Mouse (Mus musculus) limb, embryonic 10.5 days (tissue): ENCODE measurements around the gene Dppa3. TPM values are rescaled to one million over a fixed set of nuclear protein-coding genes. Genes with fewer than 3 reads are reported as not detected.
A peak's percentile ranks its signal among the peaks of the same experiment; 100 is the strongest.

Source experiments
- DNase-seq: peaks from one replicate; pipeline ENCODE4 v3.0.0-alpha.2; 2017; ENCODE audit warnings: low spot score
- H3K27ac ChIP-seq: fragments of 300-500 bp; sonication (generic); 2 replicates; pipeline ENCODE4 v1.5.1; 2016; ENCODE audit warnings: mild to moderate bottlenecking
- H3K27me3 ChIP-seq: fragments of 300-500 bp; sonication (generic); 2 replicates; pipeline ENCODE4 v1.6.1; 2016; ENCODE audit warnings: low read depth, mild to moderate bottlenecking; ENCODE audit not compliant: poor library complexity, severe bottlenecking
- H3K36me3 ChIP-seq: fragments of 300-500 bp; sonication (generic); 2 replicates; pipeline ENCODE4 v1.6.1; 2016; ENCODE audit warnings: mild to moderate bottlenecking, moderate library complexity
- H3K4me1 ChIP-seq: fragments of 300-500 bp; sonication (generic); 2 replicates; pipeline ENCODE4 v1.6.1; 2016
- H3K4me3 ChIP-seq: fragments of 300-500 bp; sonication (generic); 2 replicates; pipeline ENCODE4 v1.5.1; 2016; ENCODE audit warnings: mild to moderate bottlenecking, moderate library complexity
- H3K9me3 ChIP-seq: fragments of 300-500 bp; sonication (generic); replicated peaks from 2 replicates; pipeline ENCODE4 v1.6.1; 2016; ENCODE audit warnings: mild to moderate bottlenecking
- WGBS: fragments of 180-500 bp; shearing (Covaris S2); methylation state at CpG from one replicate; pipeline ENCODE4 v1.1.7; 2016; 5-methylcytosine and 5-hydroxymethylcytosine counted together
- polyA plus RNA-seq: library from polyadenylated mRNA; unstranded; fragments of >200 nt; fragmentation: Nextera tagmentation; extraction: Ambion mirVana; gene quantifications from 2 replicates; pipeline ENCODE4 v1.2.1, GENCODE M21; 2016

The Dppa3 gene
- polyA plus RNA-seq, 1 experiment from 2014 or later: not detected

- peak; percentile 57 for DNase-seq
- Histone ChIP-seq H3K9me3 (no peaks in the 10 kb centered on the region), H3K4me3 (no peak overlapping the region), H3K27ac (no peak overlapping the region), H3K4me1 (peaks cover 8% of the 10 kb centered on the region; the same call in 1 of the 2 replicates), H3K27me3 (peaks cover 31% of the 10 kb centered on the region), H3K36me3 (no peaks in the 10 kb centered on the region)
- WGBS: 39% methylated on average over 8 of the region's 8 CpGs
These were observed 34.6 kb downstream of the Dppa3 start for GRCm38 (mm10) chr6:122660601-122661379.

DNA sequence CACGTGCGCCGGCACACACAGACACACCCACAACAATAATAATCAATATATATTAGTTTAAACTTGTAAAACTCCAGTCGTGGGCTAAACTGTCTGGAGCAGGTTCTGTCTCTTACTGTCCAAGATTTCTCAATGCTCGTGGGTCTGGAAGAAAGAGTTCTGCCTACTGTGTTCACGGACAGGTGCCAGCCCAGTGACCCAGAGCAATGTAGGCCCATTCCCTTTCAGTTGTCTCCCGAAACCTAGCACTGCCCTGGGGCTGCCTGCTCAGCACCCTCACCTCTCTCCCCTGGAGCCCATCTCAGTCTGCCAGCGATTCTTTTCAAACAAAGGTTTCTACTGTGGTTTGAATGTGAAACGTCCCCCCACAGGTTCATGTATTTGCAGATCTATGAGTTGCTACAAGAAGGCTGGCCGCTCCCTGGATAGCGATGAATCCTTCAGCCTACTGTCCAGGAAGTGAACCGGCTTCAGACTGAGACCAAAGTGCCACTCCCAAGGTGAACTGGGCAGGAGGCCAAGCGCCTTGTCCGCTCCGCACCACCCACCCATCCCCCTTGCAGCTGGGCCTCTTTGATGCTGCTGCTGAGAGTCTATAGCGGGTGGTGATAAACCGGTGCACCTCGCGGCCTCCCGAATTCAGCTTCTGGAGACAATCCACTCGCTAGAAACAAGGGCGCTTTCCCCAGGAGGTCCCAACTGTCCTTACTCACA is 36.5 kb downstream of the Dppa3 start:
- Histone ChIP-seq H3K4me3 (no peak overlapping the region), H3K9me3 (no peaks in the 10 kb centered on the region), H3K27ac (no peak overlapping the region), H3K4me1 (peaks cover 8% of the 10 kb centered on the region; the same call in 1 of the 2 replicates), H3K27me3 (peaks cover 31% of the 10 kb centered on the region), H3K36me3 (no peaks in the 10 kb centered on the region)
- no peak for DNase-seq
- 33% methylated on average over 22 of the region's 22 CpGs for WGBS

DNA sequence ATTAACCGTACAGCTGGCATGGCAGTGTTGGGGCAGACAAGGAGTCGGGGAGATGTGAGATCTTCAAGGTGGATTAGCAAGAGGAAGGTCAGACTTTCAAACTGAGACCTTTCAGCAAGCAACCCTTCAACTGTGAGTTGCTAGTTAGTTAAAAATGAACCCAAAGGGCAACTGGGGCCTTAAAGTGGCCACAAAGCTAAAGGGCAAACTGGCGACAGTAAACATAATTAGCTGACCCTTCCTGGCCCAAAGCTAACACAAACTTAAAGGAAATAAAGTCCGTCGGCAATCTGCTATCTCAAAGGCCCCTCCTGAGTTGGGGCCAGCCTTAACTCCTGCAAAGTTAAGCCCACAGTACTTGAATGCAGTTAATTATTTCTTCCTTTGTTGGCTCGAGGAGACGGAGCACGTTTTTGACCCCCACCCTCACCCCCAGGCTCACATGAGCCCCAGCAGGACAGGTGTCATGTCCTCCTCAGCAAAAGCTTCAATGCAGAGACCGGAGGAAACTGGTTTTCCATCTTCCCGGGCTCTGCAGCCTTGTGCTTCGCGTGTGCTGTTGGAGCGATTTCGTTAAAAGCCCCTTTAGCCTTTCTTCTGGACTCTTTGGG is 37.5 kb downstream of the Dppa3 start:
- DNase-seq: no peak
- no peak overlapping the region for H3K4me3 ChIP-seq
- no peak overlapping the region for H3K27ac ChIP-seq
- H3K27me3 ChIP-seq: peaks cover 31% of the 10 kb centered on the region
- WGBS: 46% methylated on average over 14 of the region's 14 CpGs
- H3K4me1 ChIP-seq: peaks cover 8% of the 10 kb centered on the region; the same call in 1 of the 2 replicates
- H3K36me3 ChIP-seq: no peaks in the 10 kb centered on the region
- no peaks in the 10 kb centered on the region for H3K9me3 ChIP-seq

DNA sequence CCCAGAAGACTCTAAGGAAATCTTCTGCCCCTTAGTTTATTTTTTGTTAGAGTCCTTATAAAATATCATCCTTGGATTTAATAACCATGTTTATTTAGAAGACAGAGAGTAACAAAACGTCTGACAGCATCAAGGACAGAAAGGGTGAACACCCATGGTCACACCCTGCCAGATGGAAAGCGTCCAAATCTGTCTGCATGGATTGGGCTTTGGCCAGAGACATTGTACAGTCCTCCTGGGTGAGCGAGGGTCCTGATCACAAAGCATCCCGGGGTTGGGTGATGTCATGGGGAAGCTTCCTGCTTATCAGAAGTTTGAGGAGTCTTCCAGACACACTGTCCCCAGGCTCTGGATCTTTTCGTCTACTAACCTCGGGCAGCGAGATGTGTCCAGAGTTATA is 39.7 kb downstream of the Dppa3 start:
- no peak for DNase-seq
- H3K9me3 ChIP-seq: no peaks in the 10 kb centered on the region
- 78% methylated on average over 7 of the region's 7 CpGs for WGBS

DNA sequence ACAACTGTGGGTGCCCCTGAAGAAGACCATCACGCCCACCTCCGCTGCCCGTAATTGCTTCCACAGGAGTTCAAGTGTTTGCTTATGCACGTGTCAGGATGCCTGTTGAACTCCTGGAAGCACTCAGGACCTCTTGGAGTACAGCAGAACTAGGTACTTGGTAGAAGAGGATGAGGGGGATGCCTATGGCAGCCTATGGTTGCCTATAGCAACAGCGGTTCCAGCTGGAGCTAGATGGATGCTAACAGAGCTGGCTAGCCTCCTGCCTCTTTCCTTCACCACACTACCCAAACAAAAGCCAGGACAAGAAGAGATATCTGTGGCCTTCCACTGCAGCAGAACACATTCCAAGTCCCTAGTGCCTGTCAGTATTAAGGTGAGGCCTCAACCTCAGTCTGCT is 41.5 kb downstream of the Dppa3 start:
- Histone ChIP-seq H3K36me3 (no peaks in the 10 kb centered on the region), H3K4me1 (peaks cover 13% of the 10 kb centered on the region), H3K27me3 (peaks cover 21% of the 10 kb centered on the region), H3K4me3 (no peak overlapping the region), H3K9me3 (no peaks in the 10 kb centered on the region), H3K27ac (no peak overlapping the region)
- 82% methylated on average over 5 of the region's 5 CpGs for WGBS
- DNase-seq: no peak

More for the DNA sequence above, 39.7 kb downstream of the Dppa3 start:
- Histone ChIP-seq H3K36me3 (no peaks in the 10 kb centered on the region), H3K27me3 (peaks cover 31% of the 10 kb centered on the region), H3K4me3 (no peak overlapping the region), H3K27ac (no peak overlapping the region), H3K4me1 (peaks cover 14% of the 10 kb centered on the region)

DNA sequence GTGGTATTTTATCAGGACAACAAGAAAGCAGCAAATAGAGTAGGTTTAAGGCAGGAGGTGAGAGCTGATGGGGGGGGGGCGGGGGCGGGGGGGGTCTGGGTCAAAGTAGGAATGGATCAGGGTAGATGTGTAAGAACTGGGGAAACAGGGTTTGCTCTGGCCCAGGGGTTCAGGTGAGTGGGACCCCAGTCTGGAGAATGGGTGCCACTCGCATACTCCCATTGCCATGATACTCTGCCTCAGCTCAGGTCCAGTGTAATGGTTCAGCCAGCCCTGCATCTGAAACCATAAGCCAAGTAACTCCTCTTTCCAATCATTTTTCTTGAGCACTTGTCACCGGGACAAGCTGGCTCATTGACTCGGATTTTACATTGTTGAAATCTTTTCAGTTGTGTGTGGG is 42.6 kb downstream of the Dppa3 start:
- DNase-seq: no peak
- peaks cover 7% of the 10 kb centered on the region for H3K4me1 ChIP-seq
- no peak overlapping the region for H3K4me3 ChIP-seq
- H3K36me3 ChIP-seq: no peaks in the 10 kb centered on the region
- WGBS: 77% methylated on average over 5 of the region's 5 CpGs
- H3K27me3 ChIP-seq: peaks cover 10% of the 10 kb centered on the region
- no peak overlapping the region for H3K27ac ChIP-seq
- no peaks in the 10 kb centered on the region for H3K9me3 ChIP-seq

- Histone ChIP-seq H3K36me3 (no peaks in the 10 kb centered on the region), H3K4me1 (peaks cover 7% of the 10 kb centered on the region), H3K27ac (peak overlapping the region; percentile 71), H3K27me3 (0 out of 2 replicates have a peak, but pooled peaks cover 3% of the 10 kb centered on the region), H3K9me3 (no peaks in the 10 kb centered on the region), H3K4me3 (peak overlapping the region; percentile 54)
- WGBS: 8% methylated on average over 19 of the region's 19 CpGs
- DNase-seq: peak; percentile 95
These were observed 43.4 kb downstream of the Dppa3 start for GRCm38 (mm10) chr6:122669406-122670200.

GRCm38 (mm10) chr6:122670201-122670551 is 44.0 kb downstream of the Dppa3 start:
- no peaks in the 10 kb centered on the region for H3K9me3 ChIP-seq
- peak overlapping the region; percentile 54 for H3K4me3 ChIP-seq
- WGBS: 30% methylated on average over 10 of the region's 10 CpGs
- H3K27ac ChIP-seq: peak overlapping the region; percentile 71
- peaks cover 7% of the 10 kb centered on the region for H3K4me1 ChIP-seq
- DNase-seq: peak; percentile 37
- H3K27me3 ChIP-seq: no peaks in the 10 kb centered on the region
- no peaks in the 10 kb centered on the region for H3K36me3 ChIP-seq

GRCm38 (mm10) chr6:122670841-122671240 is 44.6 kb downstream of the Dppa3 start:
- H3K4me3 ChIP-seq: no peak overlapping the region
- WGBS: 91% methylated on average over 4 of the region's 4 CpGs
- H3K27ac ChIP-seq: no peak overlapping the region
- H3K9me3 ChIP-seq: no peaks in the 10 kb centered on the region
- peaks cover 7% of the 10 kb centered on the region for H3K4me1 ChIP-seq
- H3K27me3 ChIP-seq: no peaks in the 10 kb centered on the region
- no peak for DNase-seq
- no peaks in the 10 kb centered on the region for H3K36me3 ChIP-seq

GRCm38 (mm10) chr6:122672746-122673145 is 46.5 kb downstream of the Dppa3 start:
- no peak for DNase-seq
- H3K4me1 ChIP-seq: peaks cover 7% of the 10 kb centered on the region
- WGBS: 67% methylated on average over 8 of the region's 8 CpGs

More at GRCm38 (mm10) chr6:122672746-122673145, 46.5 kb downstream of the Dppa3 start:
- Histone ChIP-seq H3K4me3 (no peak overlapping the region), H3K9me3 (no peaks in the 10 kb centered on the region), H3K27ac (no peak overlapping the region), H3K27me3 (no peaks in the 10 kb centered on the region), H3K36me3 (no peaks in the 10 kb centered on the region)
